Mouse (Mus musculus) duodenum, adult 2 months (tissue): ENCODE measurements around the gene Ncoa1. TPM values are rescaled to one million over a fixed set of nuclear protein-coding genes. Genes with fewer than 3 reads are reported as not detected.

Experiments used
- polyA plus RNA-seq: library from polyadenylated mRNA; depleted of rRNA; stranded (reverse); fragments of >200 nt; gene quantifications from 2 replicates; pipeline ENCODE4 v1.2.3, GENCODE M21; 2012; ENCODE audit warnings: low replicate concordance; rRNA removed

The Ncoa1 gene
- 7.7 and 11.9 TPM in 2 replicates for polyA plus RNA-seq

GRCm38 (mm10) chr12:4476832-4477671 is at the start of gene Ncoa1:
Gene Ncoa1, minus strand, starts transcription at chr12:4477182.

GRCm38 (mm10) chr12:4233572-4234508 is 243.1 kb downstream of the Ncoa1 start, which contains the start of the genes Ptrhd1 and Cenpo:
Gene Ptrhd1, plus strand, starts transcription at chr12:4234027.
Gene Cenpo, minus strand, starts transcription at chr12:4234294.

Other genes with a start within 250 kb of the Ncoa1 start
- 2.9 and 3.5 TPM in 2 replicates for gene Ptrhd1, start 243.2 kb downstream of the Ncoa1 start, polyA plus RNA-seq
- 4.1 and 6.7 TPM in 2 replicates for gene Cenpo, start 242.9 kb downstream of the Ncoa1 start, polyA plus RNA-seq
- gene Itsn2, start 115.5 kb upstream of the Ncoa1 start, polyA plus RNA-seq = 4.9 and 7.8 TPM in 2 replicates
- gene Gm3625, start 115.7 kb upstream of the Ncoa1 start, polyA plus RNA-seq = not detected in 2 replicates